Mouse (Mus musculus) cerebellum, adult 2 months (tissue): ENCODE results near the gene Smarca4. TPM values are rescaled to one million over a fixed set of nuclear protein-coding genes. Genes with fewer than 3 reads are reported as not detected.

ENCODE experiments used
- DNase-seq, 2 experiments: peaks; one replicate each; pipeline ENCODE4 v3.0.0; 2021
- H3K27ac ChIP-seq: fragments of 200-500 bp; 2 replicates; pipeline ENCODE4 v1.5.1; 2012; ENCODE audit warnings: low read length, control low read depth, inconsistent platforms; ENCODE audit not compliant: insufficient read depth
- H3K27me3 ChIP-seq: fragments of 200-500 bp; 2 replicates; pipeline ENCODE4 v1.6.1; 2012; ENCODE audit warnings: inconsistent platforms, mild to moderate bottlenecking, low read length, moderate library complexity; ENCODE audit not compliant: control insufficient read depth, insufficient read depth
- H3K4me1 ChIP-seq: fragments of 200-500 bp; 2 replicates; pipeline ENCODE4 v1.6.1; 2011; ENCODE audit warnings: low read length; ENCODE audit not compliant: control insufficient read depth, insufficient read depth
- H3K4me3 ChIP-seq: fragments of 200-500 bp; replicated peaks from 2 replicates; pipeline ENCODE3; 2011; ENCODE audit warnings: mild to moderate bottlenecking, low read depth, low read length, control low read depth; ENCODE audit not compliant: insufficient read depth
- CTCF ChIP-seq: fragments of 200-500 bp; IDR thresholded peaks from 2 replicates; pipeline ENCODE4 v1.5.1; 2011; ENCODE audit warnings: low read depth, mild to moderate bottlenecking, control low read depth, low read length, moderate library complexity, borderline replicate concordance; ENCODE audit not compliant: insufficient read depth
- POLR2A ChIP-seq: fragments of 200-500 bp; IDR thresholded peaks from 2 replicates; pipeline ENCODE4 v1.6.1; 2011; ENCODE audit warnings: low read length, control low read depth, borderline replicate concordance; ENCODE audit not compliant: insufficient read depth
- WGBS: fragments of 180-500 bp; shearing (Covaris S2); methylation state at CpG from one replicate; pipeline ENCODE4 v1.1.7; 2018; 5-methylcytosine and 5-hydroxymethylcytosine counted together
- polyA plus RNA-seq: library from polyadenylated mRNA; depleted of rRNA; stranded (reverse); fragments of >200 nt; gene quantifications from 2 replicates; pipeline ENCODE4 v1.2.3, GENCODE M21; 2012

The Smarca4 gene
- polyA plus RNA-seq, 1 experiment = 88.8 TPM

GRCm38 (mm10) chr9:21715298-21715697, 99.3 kb downstream of the Smarca4 start:
- TF ChIP-seq POLR2A = no peak
- TF ChIP-seq CTCF = no peak

GRCm38 (mm10) chr9:21717015-21717414, 101.0 kb downstream of the Smarca4 start:
- WGBS = 84% methylated on average over 2 of the region's 2 CpGs
- TF ChIP-seq POLR2A (no peak), CTCF (no peak)
- DNase-seq = no peak
- no peaks in the 10 kb centered on the region for H3K4me1 ChIP-seq
- H3K27ac ChIP-seq = no peak overlapping the region
- H3K4me3 ChIP-seq = no peak overlapping the region
- H3K27me3 ChIP-seq = no peaks in the 10 kb centered on the region

More at GRCm38 (mm10) chr9:21715298-21715697, 99.3 kb downstream of the Smarca4 start:
- H3K4me1 ChIP-seq = no peaks in the 10 kb centered on the region
- H3K27me3 ChIP-seq = no peaks in the 10 kb centered on the region
- H3K27ac ChIP-seq = no peak overlapping the region
- no peak for DNase-seq
- H3K4me3 ChIP-seq = no peak overlapping the region
- 72% methylated on average over 4 of the region's 4 CpGs for WGBS

- Histone ChIP-seq H3K4me3 (no peak overlapping the region), H3K27me3 (no peaks in the 10 kb centered on the region), H3K4me1 (peaks cover 8% of the 10 kb centered on the region), H3K27ac (no peak overlapping the region)
- DNase-seq = no peak
- 75% methylated on average over 2 of the region's 2 CpGs for WGBS
- TF ChIP-seq CTCF = no peak
- no peak for TF ChIP-seq POLR2A
These were observed 105.1 kb downstream of the Smarca4 start for GRCm38 (mm10) chr9:21721036-21721435.

- TF ChIP-seq POLR2A (peak; percentile 53; the same call in 1 of the 2 replicates), CTCF (no peak)
- Histone ChIP-seq H3K4me3 (peak within 1 kb of the TSS; percentile 74), H3K27me3 (no peaks in the 10 kb centered on the region), H3K27ac (peak within 1 kb of the TSS; percentile 42), H3K4me1 (peaks cover 12% of the 10 kb centered on the region)
- peak; percentile 84 to 85 for DNase-seq
- under 1% methylated on average over 47 of the region's 47 CpGs for WGBS
These were observed 107.6 kb downstream of the Smarca4 start, which contains the start of gene Ldlr for GRCm38 (mm10) chr9:21723377-21724146. Ldlr (plus strand) TSS chr9:21723483.

GRCm38 (mm10) chr9:21724147-21724536, 108.2 kb downstream of the Smarca4 start:
- Histone ChIP-seq H3K4me1 (peaks cover 12% of the 10 kb centered on the region), H3K27ac (peak overlapping the region; percentile 42; the same call in 1 of the 2 replicates), H3K27me3 (no peaks in the 10 kb centered on the region), H3K4me3 (peak overlapping the region; percentile 74)
- WGBS = under 1% methylated on average over 18 of the region's 18 CpGs
- TF ChIP-seq CTCF (no peak), POLR2A (peak; percentile 20; the same call in 1 of the 2 replicates)
- DNase-seq = peak; percentile 87 to 92

- 78% methylated on average over 23 of the region's 23 CpGs for WGBS
- H3K4me3 ChIP-seq = peak overlapping the region; percentile 74
- H3K4me1 ChIP-seq = peaks cover 12% of the 10 kb centered on the region
- H3K27ac ChIP-seq = no peak overlapping the region
- no peak for DNase-seq
- H3K27me3 ChIP-seq = no peaks in the 10 kb centered on the region
- TF ChIP-seq POLR2A = no peak
- TF ChIP-seq CTCF = no peak
These were observed 109.5 kb downstream of the Smarca4 start for GRCm38 (mm10) chr9:21725224-21726121.

GRCm38 (mm10) chr9:21726218-21726975, 110.4 kb downstream of the Smarca4 start:
- 59% methylated on average over 14 of the region's 14 CpGs for WGBS
- Histone ChIP-seq H3K4me3 (no peak overlapping the region), H3K27ac (no peak overlapping the region; the same call in 1 of the 2 replicates), H3K4me1 (peaks cover 12% of the 10 kb centered on the region), H3K27me3 (no peaks in the 10 kb centered on the region)
- DNase-seq = no peak
- TF ChIP-seq CTCF = no peak
- TF ChIP-seq POLR2A = no peak
